Mouse (Mus musculus) MEL (cell line): ENCODE results near the gene Smarca4. TPM values are rescaled to one million over a fixed set of nuclear protein-coding genes. Genes with fewer than 3 reads are reported as not detected.

Experiments used
- DNase-seq: peaks from one replicate; pipeline ENCODE4 v3.0.0; 2011; ENCODE audit warnings: low read depth, low spot score
- H3K27ac ChIP-seq: 2 replicates; pipeline ENCODE4 v1.5.1; 2012; ENCODE audit warnings: low read depth, mild to moderate bottlenecking, control low read depth, low read length, moderate library complexity; ENCODE audit not compliant: control insufficient read depth
- H3K27me3 ChIP-seq, 2 experiments: fragments of 150-350 bp in 1 of 2; sonication (generic) in 1 of 2; 2 replicates each; pipeline ENCODE4 v1.6.1; 2012; ENCODE audit warnings: low read length in 2 of 2, mild to moderate bottlenecking in 2 of 2, improper control_type of control experiment in 1 of 2, moderate library complexity in 1 of 2; ENCODE audit not compliant: insufficient read depth in 2 of 2, control insufficient read depth in 1 of 2
- H3K36me3 ChIP-seq, 2 experiments: 2 replicates each; pipeline ENCODE4 v1.6.1; 2012 to 2014; ENCODE audit warnings: low read length in 2 of 2, improper control_type of control experiment in 1 of 2, inconsistent platforms in 1 of 2, mild to moderate bottlenecking in 1 of 2; ENCODE audit not compliant: insufficient read depth in 2 of 2, control insufficient read depth in 1 of 2
- H3K4me1 ChIP-seq, 2 experiments: fragments of 150-350 bp in 1 of 2; sonication (generic) in 1 of 2; 2 replicates each; pipeline ENCODE4 v1.6.1; 2012; ENCODE audit warnings: low read length in 2 of 2, improper control_type of control experiment in 1 of 2, mild to moderate bottlenecking in 1 of 2; ENCODE audit not compliant: insufficient read depth in 2 of 2, control insufficient read depth in 1 of 2
- H3K4me3 ChIP-seq, 2 experiments: fragments of 150-350 bp in 1 of 2; sonication (generic) in 1 of 2; 2 replicates each; pipeline ENCODE4 v1.5.1; 2012; ENCODE audit warnings: low read depth in 2 of 2, low read length in 2 of 2, mild to moderate bottlenecking in 2 of 2, moderate library complexity in 2 of 2, control low read depth in 1 of 2, improper control_type of control experiment in 1 of 2; ENCODE audit not compliant: control insufficient read depth in 1 of 2, insufficient read depth in 1 of 2
- H3K79me2 ChIP-seq: 2 replicates; pipeline ENCODE4 v1.6.1; 2012; ENCODE audit warnings: mild to moderate bottlenecking, low read length, moderate library complexity; ENCODE audit not compliant: control insufficient read depth, poor library complexity, insufficient read depth
- H3K9ac ChIP-seq: 2 replicates; pipeline ENCODE4 v1.6.1; 2012; ENCODE audit warnings: low read depth, mild to moderate bottlenecking, control low read depth, low read length, moderate library complexity; ENCODE audit not compliant: control insufficient read depth, poor library complexity, severe bottlenecking
- H3K9me3 ChIP-seq: fragments of 150-350 bp; sonication (generic); replicated peaks from 2 replicates; pipeline ENCODE4 v1.6.1; 2012; ENCODE audit warnings: mild to moderate bottlenecking, low read length, improper control_type of control experiment, moderate library complexity; ENCODE audit not compliant: insufficient read depth
- BHLHE40 ChIP-seq: IDR thresholded peaks from 2 replicates; pipeline ENCODE4 v1.6.1; 2012; ENCODE audit warnings: low read depth, mild to moderate bottlenecking, inconsistent platforms, low read length, improper control_type of control experiment, borderline replicate concordance
- CHD1 ChIP-seq: IDR thresholded peaks from 2 replicates; pipeline ENCODE4 v1.6.1; 2012; ENCODE audit warnings: low read depth, mild to moderate bottlenecking, inconsistent platforms, low read length, improper control_type of control experiment
- CHD2 ChIP-seq: IDR thresholded peaks from 2 replicates; pipeline ENCODE4 v1.6.1; 2011; ENCODE audit warnings: low read length, improper control_type of control experiment
- CTCF ChIP-seq, 3 experiments: IDR thresholded peaks in 2 of 3; conservative IDR thresholded peaks in 1 of 3; 2 replicates each; pipeline ENCODE4 v1.5.1; 2011 to 2012; ENCODE audit warnings: low read length in 3 of 3, low read depth in 2 of 3, mild to moderate bottlenecking in 2 of 3, improper control_type of control experiment in 1 of 3, inconsistent platforms in 1 of 3, mixed read lengths in 1 of 3, moderate library complexity in 1 of 3; ENCODE audit not compliant: control insufficient read depth in 1 of 3, insufficient read depth in 1 of 3, poor library complexity in 1 of 3, severe bottlenecking in 1 of 3
- E2F4 ChIP-seq: IDR thresholded peaks from 2 replicates; pipeline ENCODE4 v1.6.1; 2011; ENCODE audit warnings: low read depth, low read length, improper control_type of control experiment, borderline replicate concordance
- ELF1 ChIP-seq: IDR thresholded peaks from 2 replicates; pipeline ENCODE4 v1.6.1; 2014; ENCODE audit warnings: low read depth, mild to moderate bottlenecking, inconsistent platforms, low read length, improper control_type of control experiment, moderate library complexity
- ETS1 ChIP-seq: IDR thresholded peaks from 2 replicates; pipeline ENCODE4 v1.6.1; 2012; ENCODE audit warnings: low read depth, mild to moderate bottlenecking, inconsistent platforms, low read length, improper control_type of control experiment, moderate library complexity
- GABPA ChIP-seq: IDR thresholded peaks from 2 replicates; pipeline ENCODE4 v1.6.1; 2012; ENCODE audit warnings: low read depth, mild to moderate bottlenecking, inconsistent platforms, low read length, improper control_type of control experiment, moderate library complexity
- GATA1 ChIP-seq: IDR thresholded peaks from 2 replicates; pipeline ENCODE4 v1.6.1; 2011; ENCODE audit warnings: low read depth, low read length, improper control_type of control experiment
- JUND ChIP-seq: IDR thresholded peaks from 2 replicates; pipeline ENCODE4 v1.6.1; 2011; ENCODE audit warnings: low read depth, mild to moderate bottlenecking, improper control_type of control experiment, low read length
- KAT2A ChIP-seq: conservative IDR thresholded peaks from 2 replicates; pipeline ENCODE4 v1.6.1; 2012; ENCODE audit warnings: low read depth, low read length, improper control_type of control experiment, inconsistent platforms
- MAZ ChIP-seq: IDR thresholded peaks from 2 replicates; pipeline ENCODE4 v1.6.1; 2012; ENCODE audit warnings: low read depth, mild to moderate bottlenecking, inconsistent platforms, low read length, improper control_type of control experiment
- MYB ChIP-seq: IDR thresholded peaks from 2 replicates; pipeline ENCODE4 v1.6.1; 2011; ENCODE audit warnings: mild to moderate bottlenecking, low read depth, low read length, improper control_type of control experiment
- MYC ChIP-seq: IDR thresholded peaks from 2 replicates; pipeline ENCODE4 v1.6.1; 2011; ENCODE audit warnings: low read depth, mild to moderate bottlenecking, low read length, improper control_type of control experiment, moderate library complexity
- NELFE ChIP-seq: IDR thresholded peaks from 2 replicates; pipeline ENCODE4 v1.6.1; 2011; ENCODE audit warnings: low read depth, low read length, improper control_type of control experiment
- NRF1 ChIP-seq: IDR thresholded peaks from 2 replicates; pipeline ENCODE4 v1.6.1; 2014; ENCODE audit warnings: low read depth, mild to moderate bottlenecking, inconsistent platforms, low read length, improper control_type of control experiment, moderate library complexity; ENCODE audit not compliant: poor library complexity, insufficient read depth, severe bottlenecking
- POLR2A ChIP-seq, 2 experiments: IDR thresholded peaks; 2 replicates each; pipeline ENCODE4 v1.6.1; 2011 to 2012; ENCODE audit warnings: low read length in 2 of 2, mild to moderate bottlenecking in 2 of 2, control low read depth in 1 of 2, improper control_type of control experiment in 1 of 2, low read depth in 1 of 2, moderate library complexity in 1 of 2; ENCODE audit not compliant: control insufficient read depth in 1 of 2, insufficient read depth in 1 of 2, poor library complexity in 1 of 2
- POLR2AphosphoS2 ChIP-seq: IDR thresholded peaks from 2 replicates; pipeline ENCODE4 v1.6.1; 2011; ENCODE audit warnings: low read length, improper control_type of control experiment
- POLR2AphosphoS5 ChIP-seq: IDR thresholded peaks from 2 replicates; pipeline ENCODE4 v1.6.1; 2012; ENCODE audit warnings: low read depth, borderline replicate concordance, mild to moderate bottlenecking, inconsistent platforms, low read length, moderate library complexity, mixed read lengths
- SMC3 ChIP-seq: IDR thresholded peaks from 2 replicates; pipeline ENCODE4 v1.6.1; 2011; ENCODE audit warnings: low read depth, low read length, improper control_type of control experiment
- TAL1 ChIP-seq: IDR thresholded peaks from 2 replicates; pipeline ENCODE4 v1.6.1; 2012; ENCODE audit warnings: mild to moderate bottlenecking, inconsistent platforms, low read length, moderate library complexity, mixed read lengths
- TBP ChIP-seq: IDR thresholded peaks from 2 replicates; pipeline ENCODE4 v1.8.0; 2011; ENCODE audit warnings: low read depth, low read length, improper control_type of control experiment
- TCF12 ChIP-seq: IDR thresholded peaks from 2 replicates; pipeline ENCODE4 v1.6.1; 2014; ENCODE audit warnings: low read depth, mild to moderate bottlenecking, inconsistent platforms, low read length, improper control_type of control experiment, moderate library complexity
- UBTF ChIP-seq: IDR thresholded peaks from 2 replicates; pipeline ENCODE4 v1.6.1; 2012; ENCODE audit warnings: low read depth, mild to moderate bottlenecking, inconsistent platforms, low read length, improper control_type of control experiment, moderate library complexity, borderline replicate concordance; ENCODE audit not compliant: insufficient read depth
- USF1 ChIP-seq: IDR thresholded peaks from 2 replicates; pipeline ENCODE4 v1.6.1; 2014; ENCODE audit warnings: low read depth, mild to moderate bottlenecking, inconsistent platforms, low read length, improper control_type of control experiment, moderate library complexity
- ZC3H11A ChIP-seq: IDR thresholded peaks from 2 replicates; pipeline ENCODE4 v1.6.1; 2012; ENCODE audit warnings: low read depth, mild to moderate bottlenecking, inconsistent platforms, low read length, improper control_type of control experiment
- polyA plus RNA-seq, 2 experiments: library from polyadenylated mRNA; stranded (reverse) in 1 of 2; unstranded in 1 of 2; fragments of >175 nt in 1 of 2; fragments of >200 nt in 1 of 2; gene quantifications; 2 replicates each; pipeline versions ENCODE4 v1.2.1 to v1.2.4; 2012; ENCODE audit warnings: low replicate concordance in 2 of 2, low read depth in 1 of 2; ENCODE audit not compliant: insufficient read length in 2 of 2, insufficient read depth in 1 of 2, missing spikeins in 1 of 2
- total RNA-seq: library from RNA; depleted of rRNA; stranded (reverse); fragments of 300-350 nt; gene quantifications from 2 replicates; pipeline ENCODE4 v1.2.3, GENCODE M21; 2012

Smarca4 gene
- total and polyA plus RNA-seq, 3 experiments = 71.4 to 381 (median 249) TPM

GRCm38 (mm10) chr9:21592703-21593121 is 23.3 kb upstream of the Smarca4 start, which contains the start of the genes Timm29 and Yipf2 (continued):
- TF ChIP-seq ZC3H11A = no peak
- TF ChIP-seq POLR2A (IDR thresholded peaks at IDR 0.05; ENCODE audit: control insufficient read depth in 1 of 2, insufficient read depth in 1 of 2, low read depth in 1 of 2, low read length in 2 of 2, poor library complexity in 1 of 2) = peak in 1 of 2 experiments; percentile 99; a peak in 2 of 4 replicates
- TF ChIP-seq SMC3 = no peak
- TF ChIP-seq MYB = no peak
- TF ChIP-seq BHLHE40 = no peak
- TF ChIP-seq NRF1 = no peak
- peak; percentile 79 for TF ChIP-seq GATA1
- no peak for TF ChIP-seq TAL1
- no peak for TF ChIP-seq NELFE
- no peak for TF ChIP-seq ETS1
- no peak for TF ChIP-seq USF1
- TF ChIP-seq CTCF (IDR thresholded peaks at IDR 0.05 in 2 of 3, conservative IDR thresholded peaks at IDR 0.05 in 1 of 3; ENCODE audit: control insufficient read depth in 1 of 3, insufficient read depth in 1 of 3, low read depth in 2 of 3, low read length in 3 of 3, poor library complexity in 1 of 3, severe bottlenecking in 1 of 3) = no peak
- no peak for TF ChIP-seq MYC
- no peak for TF ChIP-seq KAT2A
- no peak for TF ChIP-seq POLR2AphosphoS2
- no peak for TF ChIP-seq TCF12
- TF ChIP-seq ELF1 = no peak
- TF ChIP-seq UBTF = peak; percentile 66; the same call in 1 of the 2 replicates
- TF ChIP-seq TBP = peak; percentile 98
- TF ChIP-seq CHD1 = no peak
- no peak for TF ChIP-seq JUND
- TF ChIP-seq MAZ = no peak

GRCm38 (mm10) chr9:21593122-21593721 is 22.7 kb upstream of the Smarca4 start:
- H3K4me1 ChIP-seq = peaks cover 3 to 22% of the 10 kb centered on the region in 2 experiments; a peak in 3 of 4 replicates
- H3K36me3 ChIP-seq = peaks cover 9 to 20% of the 10 kb centered on the region in 2 experiments
- no peaks in the 10 kb centered on the region for H3K27me3 ChIP-seq
- H3K9ac ChIP-seq = peak overlapping the region; percentile 72
- peak overlapping the region; percentile 66 for H3K27ac ChIP-seq
- peaks cover 28% of the 10 kb centered on the region for H3K79me2 ChIP-seq
- peak; percentile 81 for DNase-seq
- H3K9me3 ChIP-seq = no peaks in the 10 kb centered on the region
- TF ChIP-seq GATA1 (no peak), KAT2A (no peak), ETS1 (no peak), POLR2AphosphoS5 (0 out of 2 replicates have a peak, but pooled peaks have one; percentile 84), CHD2 (no peak), E2F4 (no peak), GABPA (no peak), JUND (no peak)
- H3K4me3 ChIP-seq = peak overlapping the region; percentile 52 to 65
